Mouse (Mus musculus): Measurements from ENCODE around the gene Clnk. TPM values are rescaled to one million over a fixed set of nuclear protein-coding genes. Genes with fewer than 3 reads are reported as not detected.

Clnk gene
- polyA plus RNA-seq, 1 experiment from 2014 or later: not detected

- no peaks in the 10 kb centered on the region for H3K27me3 ChIP-seq
- ChIA-PET POLR2A (no interaction called here), CTCF (no interaction called here)
- DNase-seq (ENCODE audit: low read depth, low spot score) (no peak), ATAC-seq (no peak)
- in situ Hi-C loops (cut with MboI; ENCODE audit: low pct_unique_long_range_greater_than_20kb): no loop called here
- TF ChIP-seq CTCF (IDR thresholded peaks at IDR 0.05): no peak
These were observed 179.8 kb downstream of the Clnk start for GRCm38 (mm10) chr5:38696616-38697375.

- CTCF ChIA-PET: no interaction called here
- DNase-seq (ENCODE audit: low read depth, low spot score): no peak
- ATAC-seq: no peak
- TF ChIP-seq CTCF (IDR thresholded peaks at IDR 0.05): no peak
- no peaks in the 10 kb centered on the region for H3K27me3 ChIP-seq
- in situ Hi-C loops (cut with MboI; ENCODE audit: low pct_unique_long_range_greater_than_20kb): no loop called here
- POLR2A ChIA-PET: no interaction called here
These were observed 183.8 kb downstream of the Clnk start for GRCm38 (mm10) chr5:38692859-38693258.

GRCm38 (mm10) chr5:38689186-38689585 is 187.4 kb downstream of the Clnk start:
- H3K27me3 ChIP-seq: peaks cover 4% of the 10 kb centered on the region
- in situ Hi-C loops (cut with MboI; ENCODE audit: low pct_unique_long_range_greater_than_20kb): no loop called here
- ATAC-seq (no peak), DNase-seq (ENCODE audit: low read depth, low spot score) (no peak)
- POLR2A ChIA-PET: no interaction called here
- TF ChIP-seq CTCF (IDR thresholded peaks at IDR 0.05): no peak
- CTCF ChIA-PET: no interaction called here

- in situ Hi-C loops (cut with MboI; ENCODE audit: low pct_unique_long_range_greater_than_20kb): no loop called here
- ChIA-PET POLR2A (no interaction called here), CTCF (no interaction called here)
- H3K27me3 ChIP-seq: peaks cover 4% of the 10 kb centered on the region
- DNase-seq (ENCODE audit: low read depth, low spot score) (no peak), ATAC-seq (no peak)
- TF ChIP-seq CTCF (IDR thresholded peaks at IDR 0.05): no peak
These were observed 188.9 kb downstream of the Clnk start for GRCm38 (mm10) chr5:38687694-38688093.

- CTCF ChIA-PET: no interaction called here
- DNase-seq (ENCODE audit: low read depth, low spot score) (no peak), ATAC-seq (peak; percentile 28)
- peaks cover 4% of the 10 kb centered on the region for H3K27me3 ChIP-seq
- TF ChIP-seq CTCF (IDR thresholded peaks at IDR 0.05): no peak
- POLR2A ChIA-PET: no interaction called here
- in situ Hi-C loops (cut with MboI; ENCODE audit: low pct_unique_long_range_greater_than_20kb): no loop called here
These were observed 192.3 kb downstream of the Clnk start, which contains the start of gene Zfp518b for GRCm38 (mm10) chr5:38684164-38684911. Gene Zfp518b, minus strand, starts transcription at chr5:38684826.

- H3K27me3 ChIP-seq: no peaks in the 10 kb centered on the region
- DNase-seq (ENCODE audit: low read depth, low spot score): no peak
- no peak for TF ChIP-seq CTCF (IDR thresholded peaks at IDR 0.05)
- in situ Hi-C loops (cut with MboI; ENCODE audit: low pct_unique_long_range_greater_than_20kb): no loop called here
- ChIA-PET CTCF (interaction anchor here (1.0 kb wide), 1 partner anchor 9 kb away, joined by 3 read pairs; no protein-coding TSS in a partner anchor), POLR2A (no interaction called here)
- ATAC-seq: no peak
These were observed 217.8 kb downstream of the Clnk start for GRCm38 (mm10) chr5:38658836-38659235.

Other genes starting within 250 kb of the Clnk start
- gene Zfp518b, start 192.0 kb downstream of the Clnk start, polyA plus RNA-seq (2021): 1.3 TPM